Mouse (Mus musculus) liver, postnatal 0 days (tissue): ENCODE data around the gene Gipc3. TPM values are rescaled to one million over a fixed set of nuclear protein-coding genes. Genes with fewer than 3 reads are reported as not detected.

Experiments used
- ATAC-seq: fragments of 200-750 bp; cut with Nextera tagmentation; 2 replicates; pipeline ENCODE4 v1.8.0; 2017; ENCODE audit warnings: mild to moderate bottlenecking, moderate library complexity
- DNase-seq: peaks from one replicate; pipeline ENCODE4 v3.0.0-alpha.2; 2016
- H3K27ac ChIP-seq: fragments of 300-500 bp; sonication (generic); 2 replicates; pipeline ENCODE4 v1.5.1; 2014; ENCODE audit warnings: antibody characterized with exemption, moderate library complexity, mild to moderate bottlenecking, low read depth
- H3K27me3 ChIP-seq: fragments of 300-500 bp; sonication (generic); 2 replicates; pipeline ENCODE4 v1.6.1; 2014; ENCODE audit warnings: low read length, control low read depth, mixed read lengths; ENCODE audit not compliant: insufficient read depth
- H3K36me3 ChIP-seq: fragments of 300-500 bp; sonication (generic); replicated peaks from 2 replicates; pipeline ENCODE4 v1.6.1; 2014; ENCODE audit warnings: mild to moderate bottlenecking, control low read depth, low read length, moderate library complexity, mixed read lengths; ENCODE audit not compliant: insufficient read depth
- H3K4me1 ChIP-seq: fragments of 300-500 bp; sonication (generic); 2 replicates; pipeline ENCODE4 v1.6.1; 2014; ENCODE audit warnings: antibody characterized with exemption, mild to moderate bottlenecking, control low read depth; ENCODE audit not compliant: insufficient read depth
- H3K4me2 ChIP-seq: fragments of 300-500 bp; sonication (generic); 2 replicates; pipeline ENCODE4 v1.6.1; 2014; ENCODE audit warnings: low read depth, mild to moderate bottlenecking, low read length, moderate library complexity, mixed read lengths
- H3K4me3 ChIP-seq: fragments of 300-500 bp; sonication (generic); 2 replicates; pipeline ENCODE4 v1.5.1; 2014; ENCODE audit warnings: low read depth, low read length
- H3K9ac ChIP-seq: fragments of 300-500 bp; sonication (generic); replicated peaks from 2 replicates; pipeline ENCODE4 v1.6.1; 2014; ENCODE audit warnings: mild to moderate bottlenecking, moderate library complexity
- H3K9me3 ChIP-seq: fragments of 300-500 bp; sonication (generic); 2 replicates; pipeline ENCODE4 v1.6.1; 2016; ENCODE audit warnings: mild to moderate bottlenecking, control low read depth, low read length, mixed read lengths
- CTCF ChIP-seq: sonication (generic); IDR thresholded peaks from 2 replicates; pipeline ENCODE4 v1.5.1; 2016; ENCODE audit warnings: antibody characterized with exemption, low read depth
- EP300 ChIP-seq: IDR thresholded peaks from 2 replicates; pipeline ENCODE4 v1.6.1; 2016; ENCODE audit warnings: antibody characterized with exemption, low read depth, mild to moderate bottlenecking
- WGBS: fragments of 180-500 bp; shearing (Covaris S2); extraction: QIAGEN DNeasy Blood & Tissue Kit; methylation state at CpG from one replicate; pipeline ENCODE4 v1.1.7; 2014; ENCODE audit not compliant: insufficient replicate concordance; 5-methylcytosine and 5-hydroxymethylcytosine counted together
- microRNA-seq: library from miRNA; unstranded; fragments of <30 nt; microRNA quantifications from one replicate; pipeline ENCODE4, GENCODE M21; 2016
- polyA plus RNA-seq: library from polyadenylated mRNA; unstranded; fragments of >200 nt; fragmentation: Nextera tagmentation; extraction: Ambion mirVana; gene quantifications from 2 replicates; pipeline ENCODE4 v1.2.1, GENCODE M21; 2015

The Gipc3 gene
- polyA plus RNA-seq, 1 experiment from 2014 or later = 0.02 TPM

DNA sequence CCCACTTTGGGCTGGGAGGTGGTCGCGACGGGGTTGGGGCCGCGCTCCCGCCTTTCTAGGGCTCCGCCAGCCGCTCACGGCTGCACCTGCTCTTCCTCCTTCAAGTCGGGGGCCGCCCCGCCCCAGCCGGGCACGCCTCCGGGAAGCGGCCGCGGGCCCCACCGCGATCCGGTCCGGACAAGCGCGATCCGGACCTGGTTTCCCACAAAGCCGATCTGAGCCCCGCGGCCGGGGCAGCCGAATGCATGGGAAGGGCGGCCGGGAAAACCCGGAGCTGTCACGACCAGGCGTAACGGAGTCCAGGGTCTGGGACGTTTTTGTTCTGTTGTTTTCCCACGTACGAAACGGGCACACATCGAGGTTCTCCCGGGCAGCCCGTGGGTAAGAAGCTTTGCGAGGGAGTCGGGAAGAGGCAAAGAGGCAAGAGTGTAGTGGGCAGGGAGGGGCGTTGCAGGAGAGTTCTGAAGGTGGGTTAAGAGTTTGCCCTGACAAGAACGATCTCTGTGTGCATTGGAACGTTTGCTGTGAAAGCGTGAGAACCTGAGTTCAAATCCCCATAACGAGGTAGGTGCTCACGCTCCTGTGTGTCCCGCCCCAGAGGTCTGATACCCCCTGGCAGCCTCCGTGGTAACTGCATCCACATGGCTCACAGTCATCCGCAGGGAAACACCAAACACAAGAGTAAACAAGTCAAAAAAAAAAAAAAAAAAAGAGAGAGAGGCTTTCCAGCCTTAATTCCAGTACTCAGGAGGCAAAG lies 57.2 kb downstream of the Gipc3 start:
- Histone ChIP-seq H3K4me1 (peaks cover 19% of the 10 kb centered on the region), H3K4me2 (peak overlapping the region; percentile 79), H3K9ac (peak overlapping the region; percentile 63), H3K9me3 (no peaks in the 10 kb centered on the region), H3K36me3 (no peaks in the 10 kb centered on the region), H3K27ac (no peak overlapping the region), H3K4me3 (peak overlapping the region; percentile 41), H3K27me3 (peaks cover 17% of the 10 kb centered on the region)
- WGBS = 2% methylated on average over 45 of the region's 54 CpGs
- TF ChIP-seq CTCF (no peak), EP300 (no peak)
- DNase-seq (peak; percentile 92), ATAC-seq (peak; percentile 81)

Small RNAs within 50 kb of the gene (microRNA-seq; reads per million reads assigned to microRNA genes)
- gene Mir6913 = not detected

Other genes starting within 250 kb of the Gipc3 start
- 181 and 183 TPM in 2 replicates for gene Creb3l3, start 244.4 kb downstream of the Gipc3 start, polyA plus RNA-seq
- 93.2 and 93.9 TPM in 2 replicates for gene Map2k2, start 237.4 kb downstream of the Gipc3 start, polyA plus RNA-seq
- gene Zbtb7a, start 208.0 kb downstream of the Gipc3 start, polyA plus RNA-seq = 29.7 and 33.8 TPM in 2 replicates
- gene Pias4, start 175.3 kb downstream of the Gipc3 start, polyA plus RNA-seq = 14.6 and 16.1 TPM in 2 replicates
- gene Eef2, start 166.6 kb downstream of the Gipc3 start, polyA plus RNA-seq = 310 and 313 TPM in 2 replicates
- 15.3 and 17.2 TPM in 2 replicates for gene Dapk3, start 160.3 kb downstream of the Gipc3 start, polyA plus RNA-seq
- gene 4930442H23Rik, start 159.4 kb downstream of the Gipc3 start, polyA plus RNA-seq = not detected in 2 replicates
- not detected in 2 replicates for gene Nmrk2, start 141.2 kb downstream of the Gipc3 start, polyA plus RNA-seq
- gene Atcay, start 112.4 kb downstream of the Gipc3 start, polyA plus RNA-seq = not detected in 2 replicates
- 0.09 and 0.61 TPM in 2 replicates for gene Zfr2, start 110.1 kb downstream of the Gipc3 start, polyA plus RNA-seq
- 1.7 TPM in 2 replicates for gene Matk, start 90.3 kb downstream of the Gipc3 start, polyA plus RNA-seq
- 110 and 112 TPM in 2 replicates for gene Mrpl54, start 76.3 kb downstream of the Gipc3 start, polyA plus RNA-seq
- 21.1 and 23.2 TPM in 2 replicates for gene Apba3, start 76.3 kb downstream of the Gipc3 start, polyA plus RNA-seq
- gene Tjp3, start 51.7 kb downstream of the Gipc3 start, polyA plus RNA-seq = 1.7 and 1.8 TPM in 2 replicates
- gene Pip5k1c, start 50.3 kb downstream of the Gipc3 start, polyA plus RNA-seq = 8.8 and 9.7 TPM in 2 replicates
- 12.4 and 12.9 TPM in 2 replicates for gene Cactin, start 22.2 kb downstream of the Gipc3 start, polyA plus RNA-seq
- 5.2 and 5.4 TPM in 2 replicates for gene Tbxa2r, start 14.5 kb downstream of the Gipc3 start, polyA plus RNA-seq
- gene Hmg20b, start 7.2 kb upstream of the Gipc3 start, polyA plus RNA-seq = 26.4 and 27.1 TPM in 2 replicates
- gene Mfsd12, start 14.2 kb upstream of the Gipc3 start, polyA plus RNA-seq = 6.8 and 7.9 TPM in 2 replicates
- gene 4930404N11Rik, start 22.6 kb upstream of the Gipc3 start, polyA plus RNA-seq = 0.71 and 0.94 TPM in 2 replicates
- 69.7 and 74.6 TPM in 2 replicates for gene Fzr1, start 35.2 kb upstream of the Gipc3 start, polyA plus RNA-seq
- 39.3 and 42.1 TPM in 2 replicates for gene Dohh, start 41.2 kb upstream of the Gipc3 start, polyA plus RNA-seq
- 0.40 and 0.70 TPM in 2 replicates for gene Gm48551, start 41.2 kb upstream of the Gipc3 start, polyA plus RNA-seq
- not detected in 2 replicates for gene Gm48552, start 45.7 kb upstream of the Gipc3 start, polyA plus RNA-seq
- gene Smim24, start 49.8 kb upstream of the Gipc3 start, polyA plus RNA-seq = 1.7 and 2.0 TPM in 2 replicates
- 19.6 and 21.1 TPM in 2 replicates for gene Nfic, start 112.4 kb upstream of the Gipc3 start, polyA plus RNA-seq
- not detected in 2 replicates for gene Celf5, start 139.4 kb upstream of the Gipc3 start, polyA plus RNA-seq
- gene Ncln, start 153.1 kb upstream of the Gipc3 start, polyA plus RNA-seq = 29.2 and 30.6 TPM in 2 replicates
- 6.3 and 7.4 TPM in 2 replicates for gene S1pr4, start 156.9 kb upstream of the Gipc3 start, polyA plus RNA-seq
- 4.0 and 4.4 TPM in 2 replicates for gene Gna15, start 181.0 kb upstream of the Gipc3 start, polyA plus RNA-seq
- 18.3 and 19.2 TPM in 2 replicates for gene Gna11, start 201.9 kb upstream of the Gipc3 start, polyA plus RNA-seq
- gene Aes, start 216.2 kb upstream of the Gipc3 start, polyA plus RNA-seq = 256 and 266 TPM in 2 replicates
- 1.2 and 2.2 TPM in 2 replicates for gene Tle2, start 231.3 kb upstream of the Gipc3 start, polyA plus RNA-seq